Mouse (Mus musculus) adrenal gland, postnatal 0 days (tissue): ENCODE measurements around the gene Tmem92. TPM values are rescaled to one million over a fixed set of nuclear protein-coding genes. Genes with fewer than 3 reads are reported as not detected.

Experiments used
- polyA plus RNA-seq: library from polyadenylated mRNA; unstranded; fragments of >200 nt; fragmentation: Nextera tagmentation; extraction: Ambion mirVana; gene quantifications from 2 replicates; pipeline ENCODE4 v1.2.1, GENCODE M21; 2015

The Tmem92 gene
- not detected in 2 replicates for polyA plus RNA-seq

DNA sequence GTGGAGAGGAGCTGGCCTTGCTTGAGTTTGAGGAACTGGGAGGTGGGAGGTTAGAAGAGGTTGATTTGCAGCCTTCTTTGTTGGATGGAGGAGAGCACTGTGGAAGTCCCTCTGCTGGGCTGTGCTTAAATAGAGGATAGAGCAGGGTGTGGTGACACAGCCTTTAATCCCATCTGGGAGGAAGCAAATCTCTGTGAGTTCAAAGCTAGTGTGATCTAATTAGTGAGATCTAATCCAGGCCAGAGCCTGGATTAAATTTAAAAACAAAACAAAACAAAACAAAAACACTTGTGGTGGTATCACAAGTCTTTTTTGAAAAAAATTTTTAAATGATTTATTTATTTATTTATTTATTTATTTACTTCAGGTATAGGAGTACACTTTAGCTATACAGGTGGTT lies at the start of gene Tmem92:
Gene Tmem92 (minus strand): TSS at position 101 of the 400 bp plus-strand sequence.

DNA sequence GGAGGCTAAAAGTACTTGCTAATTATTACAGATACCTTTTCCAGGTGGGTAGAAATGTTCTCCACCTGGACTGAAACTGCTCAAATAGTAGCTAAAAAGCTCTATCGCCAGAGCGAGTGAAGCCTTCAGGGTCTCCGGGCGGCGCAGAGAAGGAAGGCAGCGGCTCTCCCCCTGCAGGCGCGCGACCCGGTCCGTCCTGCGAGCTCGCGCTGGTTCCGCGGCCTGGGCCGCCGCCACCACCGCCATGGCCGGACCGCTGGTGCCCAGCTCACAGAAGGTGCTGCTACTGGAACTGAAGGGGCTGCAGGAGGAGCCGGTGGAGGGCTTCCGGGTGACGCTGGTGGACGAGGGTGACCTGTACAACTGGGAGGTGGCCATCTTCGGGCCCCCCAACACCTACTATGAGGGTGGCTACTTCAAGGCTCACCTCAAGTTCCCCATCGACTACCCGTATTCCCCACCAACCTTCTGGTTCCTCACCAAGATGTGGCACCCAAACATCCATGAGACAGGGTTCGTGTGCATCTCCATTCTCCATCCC lies 40.7 kb downstream of the Tmem92 start, which contains the start of gene Cdc34b:
Gene Cdc34b (plus strand): TSS at position 51 of the 541 bp plus-strand sequence.

Other genes with a start within 250 kb of the Tmem92 start
- 2.9 and 4.0 TPM in 2 replicates for gene Rsad1, start 233.4 kb downstream of the Tmem92 start, polyA plus RNA-seq
- gene Chad, start 217.7 kb downstream of the Tmem92 start, polyA plus RNA-seq = 0.27 and 0.63 TPM in 2 replicates
- 5.8 and 14.8 TPM in 2 replicates for gene Acsf2, start 180.8 kb downstream of the Tmem92 start, polyA plus RNA-seq
- 56.7 and 86.4 TPM in 2 replicates for gene Lrrc59, start 152.9 kb downstream of the Tmem92 start, polyA plus RNA-seq
- gene Mrpl27, start 128.9 kb downstream of the Tmem92 start, polyA plus RNA-seq = 200 and 258 TPM in 2 replicates
- gene Eme1, start 128.7 kb downstream of the Tmem92 start, polyA plus RNA-seq = 3.0 and 3.4 TPM in 2 replicates
- 16.6 and 17.5 TPM in 2 replicates for gene Xylt2, start 105.2 kb downstream of the Tmem92 start, polyA plus RNA-seq
- gene Gm11541, start 78.2 kb downstream of the Tmem92 start, polyA plus RNA-seq = 0.30 and 1.1 TPM in 2 replicates
- gene Cdc34b, start 40.9 kb downstream of the Tmem92 start, polyA plus RNA-seq = 0.11 TPM in 1 of 2 replicates, not detected in the other
- gene Col1a1, start 153.5 kb upstream of the Tmem92 start, polyA plus RNA-seq = 648 and 745 TPM in 2 replicates
- not detected in 2 replicates for gene Hils1, start 184.9 kb upstream of the Tmem92 start, polyA plus RNA-seq
- 0.46 and 1.4 TPM in 2 replicates for gene Sgca, start 193.6 kb upstream of the Tmem92 start, polyA plus RNA-seq
- 8.7 and 10.2 TPM in 2 replicates for gene Ppp1r9b, start 208.3 kb upstream of the Tmem92 start, polyA plus RNA-seq
- 14.8 and 27.2 TPM in 2 replicates for gene Samd14, start 227.2 kb upstream of the Tmem92 start, polyA plus RNA-seq